Mouse (Mus musculus): ENCODE results near the gene Mup5. TPM values are rescaled to one million over a fixed set of nuclear protein-coding genes. Genes with fewer than 3 reads are reported as not detected.
A peak's percentile ranks its signal among the peaks of the same experiment; 100 is the strongest.
"Not testable (repeated sequence)": the region's sequence is repeated elsewhere in the genome, so short reads cannot be mapped to it uniquely, and the experiment has no call there.

Mup5 gene
- polyA plus RNA-seq, 1 experiment: not detected

- Histone ChIP-seq H3K4me1 (ENCODE audit: control insufficient read depth, insufficient read depth, low read length) (no peaks in the 10 kb centered on the region), H3K27ac (ENCODE audit: insufficient read depth, low read length) (no peak overlapping the region), H3K4me3 (ENCODE audit: insufficient read depth, low read length) (no peak overlapping the region)
- TF ChIP-seq POLR2A (IDR thresholded peaks at IDR 0.05; ENCODE audit: low read depth, low read length) (no peak), CTCF (IDR thresholded peaks at IDR 0.05; ENCODE audit: borderline replicate concordance, insufficient read depth, low read length) (no peak)
Observed at GRCm38 (mm10) chr4:61813435-61813834, 21.6 kb downstream of the Mup5 start.

- TF ChIP-seq CTCF (IDR thresholded peaks at IDR 0.05; ENCODE audit: borderline replicate concordance, insufficient read depth, low read length): peak; percentile 51; the same call in 1 of the 2 replicates
- H3K4me3 ChIP-seq (ENCODE audit: insufficient read depth, low read length); H3K4me1 ChIP-seq (ENCODE audit: control insufficient read depth, insufficient read depth, low read length); H3K27ac ChIP-seq (ENCODE audit: insufficient read depth, low read length): not testable (repeated sequence)
Observed at GRCm38 (mm10) chr4:61811193-61811592, 23.8 kb downstream of the Mup5 start.

GRCm38 (mm10) chr4:61808926-61809325 is 26.1 kb downstream of the Mup5 start:
- H3K4me1 ChIP-seq (ENCODE audit: control insufficient read depth, insufficient read depth, low read length); H3K4me3 ChIP-seq (ENCODE audit: insufficient read depth, low read length); H3K27ac ChIP-seq (ENCODE audit: insufficient read depth, low read length): not testable (repeated sequence)

- not testable (repeated sequence) for H3K27ac ChIP-seq (ENCODE audit: insufficient read depth, low read length); H3K4me1 ChIP-seq (ENCODE audit: control insufficient read depth, insufficient read depth, low read length); H3K4me3 ChIP-seq (ENCODE audit: insufficient read depth, low read length)
Observed at GRCm38 (mm10) chr4:61789699-61790098, 45.3 kb downstream of the Mup5 start.

GRCm38 (mm10) chr4:61784231-61784630 is 50.8 kb downstream of the Mup5 start:
- H3K4me3 ChIP-seq (ENCODE audit: insufficient read depth, low read length); H3K27ac ChIP-seq (ENCODE audit: insufficient read depth, low read length); H3K4me1 ChIP-seq (ENCODE audit: control insufficient read depth, insufficient read depth, low read length): not testable (repeated sequence)

GRCm38 (mm10) chr4:61782169-61782568 is 52.9 kb downstream of the Mup5 start, which contains the start of gene Mup19:
Mup19 (minus strand) TSS chr4:61782269.
- not testable (repeated sequence) for H3K4me1 ChIP-seq (ENCODE audit: control insufficient read depth, insufficient read depth, low read length); H3K27ac ChIP-seq (ENCODE audit: insufficient read depth, low read length); H3K4me3 ChIP-seq (ENCODE audit: insufficient read depth, low read length)

Other genes with a start within 250 kb of the Mup5 start
- not detected in 2 replicates for gene Mup17, start 239.4 kb downstream of the Mup5 start, polyA plus RNA-seq (2011; ENCODE audit: insufficient read length, low read depth, missing spikeins)
- not detected in 2 replicates for gene Mup18, start 161.1 kb downstream of the Mup5 start, polyA plus RNA-seq (2011; ENCODE audit: insufficient read length, low read depth, missing spikeins)
- not detected in 2 replicates for gene Mup19, start 53.0 kb downstream of the Mup5 start, polyA plus RNA-seq (2011; ENCODE audit: insufficient read length, low read depth, missing spikeins)
- gene Mup20, start 218.9 kb upstream of the Mup5 start, polyA plus RNA-seq (2011; ENCODE audit: insufficient read length, low read depth, missing spikeins): not detected in 2 replicates